10 mouse cellular contexts compared by ENCODE assay signal in the genomic region with DNA sequence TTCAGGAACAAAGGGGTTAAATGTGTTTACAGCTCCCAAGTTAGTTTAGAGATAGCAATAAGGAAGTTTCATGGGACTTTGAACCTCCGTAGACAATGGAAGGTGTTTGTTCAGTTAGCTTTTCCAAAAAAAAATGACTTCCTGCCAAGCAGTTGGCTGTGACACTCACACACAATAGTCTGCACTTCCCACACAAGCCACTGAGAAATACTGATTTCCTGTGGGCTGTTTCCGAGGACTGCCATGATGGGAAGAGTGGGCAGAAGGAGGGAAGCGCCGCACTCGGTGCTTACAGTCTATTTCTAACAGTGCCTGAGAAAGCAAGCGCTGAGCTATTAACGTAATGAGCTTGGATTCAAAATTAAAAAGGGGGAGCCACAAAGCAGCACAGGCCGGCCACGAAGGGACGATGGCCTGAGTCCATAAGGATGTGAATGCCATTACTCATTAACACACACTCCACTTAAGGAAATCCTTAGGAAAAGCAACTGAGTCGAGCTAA.
DNase-seq lines count a peak whose midpoint lies in the region; ATAC-seq and TF ChIP-seq lines count a peak whose summit lies in the region.
"Had no signal": no experiment of that assay in that cellular context is flagged by ENCODE, and none has a peak within 500 bp of the region (broad histone marks: within the 10 kb centered on the region; RNA-seq: fewer than 3 reads in every experiment).

No protein-coding gene starts in this region.

- H3K27me3 ChIP-seq in forebrain, embryonic 15.5 days = no peaks in the 10 kb centered on the region
- no peaks in the 10 kb centered on the region for H3K27me3 ChIP-seq in forebrain, embryonic 12.5 days
- H3K27me3 ChIP-seq in intestine, embryonic 15.5 days (replicated peaks) = no peaks in the 10 kb centered on the region
- H3K27me3 ChIP-seq: embryonic facial prominence, embryonic 12.5 days; midbrain, embryonic 12.5 days had no signal

- 0 out of 2 replicates have a peak, but pooled peaks have one; percentile 32 for ATAC-seq in forebrain, embryonic 15.5 days (replicated peaks)
- ATAC-seq in forebrain, embryonic 12.5 days (ENCODE audit: low FRiP score) = no peak
- peak; percentile 87 for ATAC-seq in intestine, embryonic 15.5 days
- ATAC-seq in erythroid progenitor cell, adult 5-6 weeks (replicated peaks; ENCODE audit: low FRiP score, poor library complexity, severe bottlenecking) = no peak

- peak; percentile 17 to 69 for DNase-seq in frontal cortex, adult 2 months (ENCODE audit: extremely low spot score in 1 of 2, low spot score in 1 of 2)
- DNase-seq in left cerebral cortex, adult 2 months (ENCODE audit: extremely low spot score in 1 of 2, low spot score in 2 of 2) = peak; percentile 32 to 45
- DNase-seq in ovary, postnatal 10 days (ENCODE audit: low spot score) = no peak
- DNase-seq in thymus, postnatal 10 days (ENCODE audit: low spot score in 2 of 2) = no peak

- no peaks in the 10 kb centered on the region for H3K4me1 ChIP-seq in forebrain, embryonic 15.5 days
- H3K4me1 ChIP-seq in forebrain, embryonic 12.5 days = no peaks in the 10 kb centered on the region
- no peaks in the 10 kb centered on the region for H3K4me1 ChIP-seq in intestine, embryonic 15.5 days (replicated peaks)
- H3K4me1 ChIP-seq: embryonic facial prominence, embryonic 12.5 days; midbrain, embryonic 12.5 days had no signal

- 0 out of 2 replicates have a peak overlapping the region, but pooled peaks have one; percentile 10 for H3K4me2 ChIP-seq in forebrain, embryonic 15.5 days (replicated peaks)
- no peak overlapping the region for H3K4me2 ChIP-seq in forebrain, embryonic 12.5 days
- H3K4me2 ChIP-seq in intestine, embryonic 15.5 days (replicated peaks) = no peak overlapping the region
- H3K4me2 ChIP-seq: embryonic facial prominence, embryonic 12.5 days; midbrain, embryonic 12.5 days had no signal

- H3K9me3 ChIP-seq in forebrain, embryonic 15.5 days = no peaks in the 10 kb centered on the region
- no peaks in the 10 kb centered on the region for H3K9me3 ChIP-seq in forebrain, embryonic 12.5 days
- H3K9me3 ChIP-seq in intestine, embryonic 15.5 days = no peaks in the 10 kb centered on the region
- H3K9me3 ChIP-seq: embryonic facial prominence, embryonic 12.5 days; midbrain, embryonic 12.5 days had no signal

- H3K9ac ChIP-seq in forebrain, embryonic 15.5 days (replicated peaks) = no peak overlapping the region
- no peak overlapping the region for H3K9ac ChIP-seq in forebrain, embryonic 12.5 days
- H3K9ac ChIP-seq in intestine, embryonic 15.5 days = no peak overlapping the region
- H3K9ac ChIP-seq: embryonic facial prominence, embryonic 12.5 days; midbrain, embryonic 12.5 days had no signal

- intact Hi-C loops in left cerebral cortex, adult 2 months (cut with DNase I) = loop anchor here (2.0 to 5.0 kb wide), 2 partner anchors 18 to 678 kb away; no protein-coding TSS in a partner anchor

- TF ChIP-seq CTCF in left cerebral cortex, adult 2 months (IDR thresholded peaks at IDR 0.05) = peak; percentile 32

- H3K36me3 ChIP-seq in forebrain, embryonic 15.5 days = no peaks in the 10 kb centered on the region
- no peaks in the 10 kb centered on the region for H3K36me3 ChIP-seq in forebrain, embryonic 12.5 days (replicated peaks)
- no peaks in the 10 kb centered on the region for H3K36me3 ChIP-seq in intestine, embryonic 15.5 days
- H3K36me3 ChIP-seq: embryonic facial prominence, embryonic 12.5 days; midbrain, embryonic 12.5 days had no signal

- no peak overlapping the region for H3K27ac ChIP-seq in forebrain, embryonic 15.5 days (replicated peaks)
- H3K27ac ChIP-seq in forebrain, embryonic 12.5 days = no peak overlapping the region
- H3K27ac ChIP-seq in intestine, embryonic 15.5 days = no peak overlapping the region; the same call in 1 of the 2 replicates
- H3K27ac ChIP-seq in left cerebral cortex, adult 2 months = no peak overlapping the region
- H3K27ac ChIP-seq: embryonic facial prominence, embryonic 12.5 days; midbrain, embryonic 12.5 days had no signal

- WGBS in forebrain, embryonic 15.5 days = 57% methylated on average over 11 of the region's 11 CpGs
- WGBS in forebrain, embryonic 12.5 days = 78% methylated on average over 11 of the region's 11 CpGs
- 61% methylated on average over 11 of the region's 11 CpGs for WGBS in intestine, embryonic 15.5 days

- no peak overlapping the region for H3K4me3 ChIP-seq in forebrain, embryonic 15.5 days
- no peak overlapping the region for H3K4me3 ChIP-seq in forebrain, embryonic 12.5 days (replicated peaks)
- no peak overlapping the region for H3K4me3 ChIP-seq in intestine, embryonic 15.5 days (replicated peaks)
- no peak overlapping the region for H3K4me3 ChIP-seq in left cerebral cortex, adult 2 months
- H3K4me3 ChIP-seq: embryonic facial prominence, embryonic 12.5 days; midbrain, embryonic 12.5 days had no signal

Comparison
In these comparisons a context has a peak if more than half of its experiments do, and no peak if none do; other contexts are left out.
1. ATAC-seq: peak in forebrain, embryonic 15.5 days (single experiment) and intestine, embryonic 15.5 days (single experiment); none in forebrain, embryonic 12.5 days (single experiment) and erythroid progenitor cell, adult 5-6 weeks (single experiment).
2. DNase-seq: peak in frontal cortex, adult 2 months (2 of 2) and left cerebral cortex, adult 2 months (2 of 2); none in ovary, postnatal 10 days (single experiment) and thymus, postnatal 10 days (0 of 2).